Mouse (Mus musculus) neural tube, embryonic 11.5 days (tissue): Measurements from ENCODE around the gene Ubr1. TPM values are rescaled to one million over a fixed set of nuclear protein-coding genes. Genes with fewer than 3 reads are reported as not detected.

ENCODE experiments used
- ATAC-seq: fragments of 200-750 bp; cut with Nextera tagmentation; 2 replicates; pipeline ENCODE4 v1.8.0; 2017; ENCODE audit warnings: moderate number of reproducible peaks, mild to moderate bottlenecking, moderate TSS enrichment, moderate library complexity; ENCODE audit not compliant: insufficient read depth, low FRiP score, low TSS enrichment
- DNase-seq: peaks from one replicate; pipeline ENCODE4 v3.0.0-alpha.2; 2015; ENCODE audit warnings: low spot score
- H3K27ac ChIP-seq: fragments of 300-500 bp; sonication (generic); 2 replicates; pipeline ENCODE4 v1.5.1; 2014; ENCODE audit warnings: low read depth, mild to moderate bottlenecking, low read length
- H3K27me3 ChIP-seq: fragments of 300-500 bp; sonication (generic); 2 replicates; pipeline ENCODE4 v1.6.1; 2014; ENCODE audit warnings: mild to moderate bottlenecking, low read length, mixed read lengths; ENCODE audit not compliant: control insufficient read depth, insufficient read depth
- H3K36me3 ChIP-seq: fragments of 300-500 bp; sonication (generic); 2 replicates; pipeline ENCODE4 v1.6.1; 2014; ENCODE audit warnings: mild to moderate bottlenecking, low read length, moderate library complexity, mixed read lengths; ENCODE audit not compliant: control insufficient read depth, insufficient read depth
- H3K4me1 ChIP-seq: fragments of 300-500 bp; sonication (generic); 2 replicates; pipeline ENCODE4 v1.6.1; 2014; ENCODE audit warnings: low read length, mixed read lengths; ENCODE audit not compliant: control insufficient read depth, insufficient read depth
- H3K4me2 ChIP-seq: fragments of 300-500 bp; sonication (generic); 2 replicates; pipeline ENCODE4 v1.6.1; 2014; ENCODE audit warnings: low read depth, mild to moderate bottlenecking, moderate library complexity
- H3K4me3 ChIP-seq: fragments of 300-500 bp; sonication (generic); 2 replicates; pipeline ENCODE4 v1.5.1; 2014; ENCODE audit warnings: low read depth, low read length
- H3K9ac ChIP-seq: fragments of 300-500 bp; sonication (generic); 2 replicates; pipeline ENCODE4 v1.6.1; 2014; ENCODE audit warnings: mild to moderate bottlenecking, low read length
- H3K9me3 ChIP-seq: fragments of 300-500 bp; sonication (generic); 2 replicates; pipeline ENCODE4 v1.6.1; 2016; ENCODE audit warnings: low read length; ENCODE audit not compliant: control insufficient read depth
- WGBS: fragments of 180-500 bp; shearing (Covaris S2); extraction: QIAGEN DNeasy Blood & Tissue Kit; methylation state at CpG from one replicate; pipeline ENCODE4 v1.1.7; 2014; 5-methylcytosine and 5-hydroxymethylcytosine counted together
- microRNA-seq: library from miRNA; unstranded; fragments of <30 nt; microRNA quantifications from one replicate; pipeline ENCODE4, GENCODE M21; 2016
- polyA plus RNA-seq: library from polyadenylated mRNA; unstranded; fragments of >200 nt; fragmentation: Nextera tagmentation; extraction: Ambion mirVana; gene quantifications from 2 replicates; pipeline ENCODE4 v1.2.1, GENCODE M21; 2014

Ubr1 gene
- polyA plus RNA-seq, 1 experiment from 2014 or later: 25.7 TPM

DNA sequence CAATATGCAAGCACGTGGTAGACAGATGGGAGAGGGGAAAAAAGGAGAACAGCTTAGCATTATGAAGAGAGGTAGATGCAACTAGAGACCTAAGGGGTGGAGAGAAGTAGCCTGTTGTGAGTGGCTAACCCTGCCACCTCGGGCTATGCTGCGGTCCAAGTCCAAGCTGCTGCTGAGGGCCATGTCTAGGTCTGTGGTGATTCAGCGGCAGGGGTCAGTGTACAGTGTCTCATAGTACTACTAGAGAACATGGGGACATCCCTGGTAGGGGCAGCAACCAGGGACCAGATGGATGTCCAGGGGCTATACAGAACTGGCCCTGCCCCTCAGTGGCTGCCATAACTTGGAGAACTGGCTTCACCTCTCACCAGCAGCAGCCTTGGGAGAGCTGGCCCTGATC lies 135.3 kb downstream of the Ubr1 start:
- Histone ChIP-seq H3K9ac (no peak overlapping the region), H3K27ac (no peak overlapping the region), H3K27me3 (no peaks in the 10 kb centered on the region), H3K36me3 (no peaks in the 10 kb centered on the region), H3K9me3 (no peaks in the 10 kb centered on the region; the same call in 1 of the 2 replicates), H3K4me2 (no peak overlapping the region), H3K4me1 (no peaks in the 10 kb centered on the region), H3K4me3 (no peak overlapping the region)
- no peak for ATAC-seq
- DNase-seq: no peak
- WGBS: 95% methylated on average over 4 of the region's 4 CpGs

DNA sequence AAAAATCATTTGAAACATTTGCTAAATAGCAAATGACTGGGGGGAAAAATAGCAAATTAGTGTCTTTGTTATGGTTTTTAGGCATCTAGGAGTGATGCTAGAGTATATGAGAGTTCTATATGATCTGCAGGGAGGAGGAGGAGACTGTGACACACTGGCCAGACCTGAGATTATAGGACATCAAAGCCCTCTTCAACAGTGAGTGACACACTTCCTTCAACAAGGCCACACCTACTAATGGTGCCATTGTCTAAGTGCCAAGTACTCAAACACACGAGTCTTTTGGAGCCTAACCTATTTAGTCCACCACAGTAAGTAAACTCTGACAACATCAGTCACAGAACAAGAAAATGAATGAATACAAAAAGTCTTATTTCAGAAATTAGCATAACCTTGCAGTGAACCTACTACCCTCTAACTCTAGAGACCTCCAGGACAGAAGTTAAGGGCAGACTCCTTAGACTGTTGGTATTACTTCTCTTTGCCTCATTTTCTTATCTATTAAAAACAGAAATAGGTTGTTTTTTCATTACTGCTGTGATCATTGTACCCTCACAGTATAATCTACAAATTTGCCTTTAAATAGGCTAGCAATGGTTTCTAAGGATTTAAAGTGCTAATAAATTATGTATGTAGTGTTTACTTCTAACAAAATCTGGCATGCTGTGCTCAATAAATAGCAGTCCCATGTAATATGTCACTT lies 143.4 kb downstream of the Ubr1 start:
- Histone ChIP-seq H3K4me2 (no peak overlapping the region), H3K36me3 (no peaks in the 10 kb centered on the region; the same call in 1 of the 2 replicates), H3K27ac (no peak overlapping the region), H3K27me3 (no peaks in the 10 kb centered on the region), H3K9ac (no peak overlapping the region), H3K4me3 (no peak overlapping the region), H3K4me1 (no peaks in the 10 kb centered on the region), H3K9me3 (no peaks in the 10 kb centered on the region)
- 54% methylated on average over 1 of the region's 1 CpGs for WGBS
- no peak for DNase-seq
- no peak for ATAC-seq

Small RNA genes within 50 kb of the gene (microRNA-seq; reads per million reads assigned to microRNA genes)
- not detected for gene Gm44325

Other genes starting within 250 kb of the Ubr1 start
- 6.3 and 7.9 TPM in 2 replicates for gene Cdan1, start 120.6 kb downstream of the Ubr1 start, polyA plus RNA-seq
- gene Ttbk2, start 120.1 kb downstream of the Ubr1 start, polyA plus RNA-seq: 9.4 and 11.8 TPM in 2 replicates
- 5.2 and 7.6 TPM in 2 replicates for gene Tmem62, start 6.3 kb upstream of the Ubr1 start, polyA plus RNA-seq
- 52.0 and 57.7 TPM in 2 replicates for gene Ccndbp1, start 37.7 kb upstream of the Ubr1 start, polyA plus RNA-seq
- gene Epb42, start 66.4 kb upstream of the Ubr1 start, polyA plus RNA-seq: 3.6 and 3.7 TPM in 2 replicates
- 0.11 TPM in 1 of 2 replicates, not detected in the other for gene Tgm5, start 115.1 kb upstream of the Ubr1 start, polyA plus RNA-seq
- not detected in 2 replicates for gene Tgm7, start 139.1 kb upstream of the Ubr1 start, polyA plus RNA-seq
- 33.6 and 35.6 TPM in 2 replicates for gene Adal, start 169.7 kb upstream of the Ubr1 start, polyA plus RNA-seq
- gene Lcmt2, start 169.9 kb upstream of the Ubr1 start, polyA plus RNA-seq: 22.9 and 23.2 TPM in 2 replicates
- 59.2 and 60.7 TPM in 2 replicates for gene Tubgcp4, start 199.9 kb upstream of the Ubr1 start, polyA plus RNA-seq
- gene Zscan29, start 200.4 kb upstream of the Ubr1 start, polyA plus RNA-seq: 14.6 and 15.0 TPM in 2 replicates